Mouse (Mus musculus) neural tube, embryonic 14.5 days (tissue): Measurements from ENCODE around the gene Grm3. TPM values are rescaled to one million over a fixed set of nuclear protein-coding genes. Genes with fewer than 3 reads are reported as not detected.

Experiments used
- ATAC-seq: fragments of 200-750 bp; cut with Nextera tagmentation; 2 replicates; pipeline ENCODE4 v1.8.0; 2017; ENCODE audit warnings: low read depth, mild to moderate bottlenecking, moderate TSS enrichment, moderate library complexity
- H3K27ac ChIP-seq: fragments of 300-500 bp; sonication (generic); 2 replicates; pipeline ENCODE4 v1.5.1; 2014; ENCODE audit warnings: low read depth, mild to moderate bottlenecking, control low read depth, low read length, moderate library complexity, mixed read lengths
- H3K27me3 ChIP-seq: fragments of 300-500 bp; sonication (generic); 2 replicates; pipeline ENCODE4 v1.6.1; 2014; ENCODE audit warnings: low read length; ENCODE audit not compliant: control insufficient read depth, insufficient read depth
- H3K36me3 ChIP-seq: fragments of 300-500 bp; sonication (generic); 2 replicates; pipeline ENCODE4 v1.6.1; 2014; ENCODE audit warnings: low read length, mixed read lengths; ENCODE audit not compliant: control insufficient read depth, insufficient read depth
- H3K4me1 ChIP-seq: fragments of 300-500 bp; sonication (generic); 2 replicates; pipeline ENCODE4 v1.6.1; 2014; ENCODE audit warnings: low read length; ENCODE audit not compliant: control insufficient read depth, insufficient read depth
- H3K4me2 ChIP-seq: fragments of 300-500 bp; sonication (generic); 2 replicates; pipeline ENCODE4 v1.6.1; 2014; ENCODE audit warnings: mild to moderate bottlenecking, low read depth, low read length, control low read depth
- H3K4me3 ChIP-seq: fragments of 300-500 bp; sonication (generic); 2 replicates; pipeline ENCODE4 v1.5.1; 2014; ENCODE audit warnings: low read depth, low read length, control low read depth, mixed read lengths
- H3K9ac ChIP-seq: fragments of 300-500 bp; sonication (generic); replicated peaks from 2 replicates; pipeline ENCODE4 v1.6.1; 2014; ENCODE audit warnings: low read depth, mild to moderate bottlenecking, control low read depth, low read length, mixed read lengths
- H3K9me3 ChIP-seq: fragments of 300-500 bp; sonication (generic); 2 replicates; pipeline ENCODE4 v1.6.1; 2016; ENCODE audit warnings: low read length; ENCODE audit not compliant: control insufficient read depth
- WGBS: fragments of 180-500 bp; shearing (Covaris S2); extraction: QIAGEN DNeasy Blood & Tissue Kit; methylation state at CpG from one replicate; pipeline ENCODE4 v1.1.7; 2014; 5-methylcytosine and 5-hydroxymethylcytosine counted together
- polyA plus RNA-seq: library from polyadenylated mRNA; unstranded; fragments of >200 nt; fragmentation: Nextera tagmentation; extraction: Ambion mirVana; gene quantifications from 2 replicates; pipeline ENCODE4 v1.2.1, GENCODE M21; 2014

Grm3 gene
- polyA plus RNA-seq, 1 experiment from 2014 or later = 40.3 TPM

DNA sequence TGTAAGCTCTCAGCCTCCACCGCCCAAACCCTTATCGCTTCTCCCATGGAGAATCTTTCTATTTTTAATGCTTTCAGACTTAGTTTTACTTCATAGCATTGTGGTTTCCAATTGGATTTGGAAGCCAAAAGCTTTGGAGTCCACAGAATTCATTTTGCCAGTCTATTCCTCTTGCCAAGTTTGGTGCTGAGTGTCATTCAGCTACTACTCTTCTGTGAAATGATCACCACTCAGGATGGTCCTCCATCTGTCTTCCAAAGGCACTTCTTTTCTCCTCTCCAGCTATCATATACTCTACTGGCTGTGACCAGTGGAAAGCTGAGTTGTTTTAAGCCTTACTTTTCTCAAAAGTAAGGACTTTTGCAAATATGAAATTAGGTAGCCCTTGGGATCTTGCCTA is 86.4 kb downstream of the Grm3 start:
- H3K9me3 ChIP-seq = no peaks in the 10 kb centered on the region
- no peak overlapping the region for H3K4me3 ChIP-seq
- 100% methylated on average over 2 of the region's 2 CpGs for WGBS
- ATAC-seq = no peak
- no peak overlapping the region for H3K9ac ChIP-seq
- H3K4me2 ChIP-seq = no peak overlapping the region
- no peaks in the 10 kb centered on the region for H3K27me3 ChIP-seq
- H3K27ac ChIP-seq = no peak overlapping the region
- H3K4me1 ChIP-seq = no peaks in the 10 kb centered on the region
- no peaks in the 10 kb centered on the region for H3K36me3 ChIP-seq

GRCm38 (mm10) chr5:9627220-9627619 is 97.8 kb downstream of the Grm3 start:
- H3K36me3 ChIP-seq = no peaks in the 10 kb centered on the region
- ATAC-seq = peak; percentile 47; the same call in 1 of the 2 replicates
- H3K27me3 ChIP-seq = no peaks in the 10 kb centered on the region
- no peak overlapping the region for H3K4me3 ChIP-seq
- H3K9ac ChIP-seq = no peak overlapping the region
- peaks cover 9% of the 10 kb centered on the region; the same call in 1 of the 2 replicates for H3K4me1 ChIP-seq
- H3K9me3 ChIP-seq = no peaks in the 10 kb centered on the region
- no peak overlapping the region for H3K4me2 ChIP-seq
- 55% methylated on average over 2 of the region's 2 CpGs for WGBS
- H3K27ac ChIP-seq = no peak overlapping the region

DNA sequence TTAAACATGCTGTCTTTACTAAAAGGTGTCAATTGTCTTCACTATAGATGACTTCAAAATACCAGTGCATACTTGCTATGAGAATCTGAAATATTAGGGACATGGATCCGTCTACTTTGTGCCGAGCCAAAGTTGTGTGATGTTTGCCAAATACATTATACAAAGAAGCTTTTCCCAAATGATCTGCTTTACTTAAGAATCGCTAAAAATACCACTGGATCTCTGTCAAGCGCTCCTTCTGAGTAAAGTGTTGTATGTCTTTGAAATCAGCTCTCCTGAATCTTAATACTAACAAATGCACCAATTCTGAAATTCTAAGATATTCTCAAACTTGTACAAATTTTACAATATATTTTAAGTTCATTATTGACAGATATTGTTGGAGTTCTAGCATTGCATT is 100.6 kb downstream of the Grm3 start:
- no peak for ATAC-seq
- Histone ChIP-seq H3K27ac (no peak overlapping the region), H3K9ac (no peak overlapping the region), H3K4me1 (peaks cover 9% of the 10 kb centered on the region; the same call in 1 of the 2 replicates), H3K36me3 (no peaks in the 10 kb centered on the region), H3K4me2 (no peak overlapping the region), H3K4me3 (no peak overlapping the region), H3K27me3 (no peaks in the 10 kb centered on the region), H3K9me3 (no peaks in the 10 kb centered on the region)
- 92% methylated on average over 4 of the region's 4 CpGs for WGBS

GRCm38 (mm10) chr5:9623095-9623459 is 101.9 kb downstream of the Grm3 start:
- H3K27ac ChIP-seq = no peak overlapping the region
- H3K4me1 ChIP-seq = peaks cover 9% of the 10 kb centered on the region; the same call in 1 of the 2 replicates
- no peak overlapping the region for H3K9ac ChIP-seq
- no peaks in the 10 kb centered on the region for H3K36me3 ChIP-seq
- no peaks in the 10 kb centered on the region for H3K27me3 ChIP-seq
- 0 out of 2 replicates have a peak overlapping the region, but pooled peaks have one; percentile 5 for H3K4me2 ChIP-seq
- ATAC-seq = peak; percentile 91
- no peak overlapping the region for H3K4me3 ChIP-seq
- WGBS = 3% methylated on average over 4 of the region's 4 CpGs
- H3K9me3 ChIP-seq = no peaks in the 10 kb centered on the region

- WGBS = 46% methylated on average over 4 of the region's 4 CpGs
- no peaks in the 10 kb centered on the region for H3K27me3 ChIP-seq
- no peak overlapping the region for H3K9ac ChIP-seq
- ATAC-seq = peak; percentile 71
- H3K27ac ChIP-seq = peak overlapping the region; percentile 16; the same call in 1 of the 2 replicates
- H3K9me3 ChIP-seq = no peaks in the 10 kb centered on the region
- no peak overlapping the region for H3K4me3 ChIP-seq
- peaks cover 9% of the 10 kb centered on the region; the same call in 1 of the 2 replicates for H3K4me1 ChIP-seq
- H3K36me3 ChIP-seq = no peaks in the 10 kb centered on the region
- H3K4me2 ChIP-seq = no peak overlapping the region
Measured at GRCm38 (mm10) chr5:9622264-9623094, 102.5 kb downstream of the Grm3 start.

DNA sequence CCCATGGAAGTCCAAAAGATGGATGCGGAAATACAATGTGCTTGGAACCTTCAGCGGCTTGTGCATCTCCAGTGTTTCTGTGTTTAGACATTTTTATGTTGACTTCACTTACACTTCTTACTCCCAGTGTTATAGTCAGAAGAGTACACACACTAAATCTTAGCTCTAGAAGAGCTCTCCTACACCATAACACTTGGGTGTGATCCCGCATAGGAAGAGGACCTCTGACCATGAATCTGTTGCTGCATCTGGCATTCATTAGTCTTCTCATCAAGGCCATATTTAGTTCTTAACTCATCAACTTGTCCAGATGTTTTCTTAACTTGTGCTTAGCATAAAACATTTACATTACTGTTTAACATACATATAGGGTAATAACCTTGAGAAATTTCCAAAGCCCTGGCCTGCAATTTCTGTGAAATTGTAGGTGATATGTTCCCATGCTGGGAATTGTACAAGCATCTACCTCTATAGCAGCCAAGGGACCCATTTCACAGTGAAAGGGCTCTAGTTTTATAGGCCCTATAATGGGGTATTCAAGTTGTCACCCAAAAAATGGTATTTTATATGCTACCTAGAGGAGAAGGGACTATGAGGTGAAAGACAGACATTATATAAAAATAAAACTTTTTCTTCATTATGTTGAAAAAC is 103.4 kb downstream of the Grm3 start:
- Histone ChIP-seq H3K4me2 (no peak overlapping the region), H3K9ac (no peak overlapping the region), H3K27ac (no peak overlapping the region), H3K4me3 (no peak overlapping the region), H3K36me3 (no peaks in the 10 kb centered on the region), H3K4me1 (peaks cover 9% of the 10 kb centered on the region; the same call in 1 of the 2 replicates), H3K9me3 (no peaks in the 10 kb centered on the region), H3K27me3 (no peaks in the 10 kb centered on the region)
- 90% methylated on average over 3 of the region's 3 CpGs for WGBS
- ATAC-seq = no peak

- H3K4me3 ChIP-seq = no peak overlapping the region
- no peaks in the 10 kb centered on the region for H3K36me3 ChIP-seq
- no peaks in the 10 kb centered on the region for H3K27me3 ChIP-seq
- no peak overlapping the region for H3K9ac ChIP-seq
- no peak for ATAC-seq
- no peak overlapping the region for H3K27ac ChIP-seq
- H3K4me2 ChIP-seq = no peak overlapping the region
- WGBS = 72% methylated on average over 2 of the region's 2 CpGs
- H3K9me3 ChIP-seq = no peaks in the 10 kb centered on the region
- H3K4me1 ChIP-seq = no peaks in the 10 kb centered on the region
Measured at GRCm38 (mm10) chr5:9579021-9579420, 145.9 kb downstream of the Grm3 start.

DNA sequence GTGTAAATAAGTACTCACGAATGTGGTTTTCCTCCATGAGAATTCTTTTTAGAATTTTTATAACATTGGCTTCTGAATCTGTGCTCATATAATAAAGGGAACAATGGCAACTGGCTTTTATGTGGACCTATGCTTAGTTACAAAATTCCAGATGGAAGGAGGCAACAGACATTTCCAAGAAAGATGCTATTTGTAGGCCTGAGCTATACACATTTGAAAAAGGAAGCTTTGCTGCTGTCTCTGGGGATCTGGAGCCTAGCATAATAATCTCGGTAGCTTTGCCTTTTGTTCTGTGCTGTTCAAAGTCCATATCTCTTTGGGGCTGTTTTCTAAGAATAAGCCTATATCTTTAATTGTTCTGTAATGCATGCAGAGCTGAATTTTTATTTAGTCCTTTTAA is 146.4 kb downstream of the Grm3 start:
- no peak overlapping the region for H3K4me3 ChIP-seq
- no peaks in the 10 kb centered on the region for H3K27me3 ChIP-seq
- no peak for ATAC-seq
- H3K9me3 ChIP-seq = no peaks in the 10 kb centered on the region
- no peak overlapping the region for H3K4me2 ChIP-seq
- H3K4me1 ChIP-seq = no peaks in the 10 kb centered on the region
- no peaks in the 10 kb centered on the region for H3K36me3 ChIP-seq
- H3K27ac ChIP-seq = no peak overlapping the region
- WGBS = 72% methylated on average over 2 of the region's 2 CpGs
- no peak overlapping the region for H3K9ac ChIP-seq

- Histone ChIP-seq H3K27me3 (no peaks in the 10 kb centered on the region), H3K27ac (no peak overlapping the region), H3K4me1 (no peaks in the 10 kb centered on the region), H3K9ac (no peak overlapping the region), H3K4me3 (no peak overlapping the region), H3K9me3 (no peaks in the 10 kb centered on the region), H3K4me2 (no peak overlapping the region), H3K36me3 (no peaks in the 10 kb centered on the region)
- ATAC-seq = no peak
- 81% methylated on average over 6 of the region's 6 CpGs for WGBS
Measured at GRCm38 (mm10) chr5:9570946-9571345, 154.0 kb downstream of the Grm3 start.
